Mouse (Mus musculus) liver, adult 2 months (tissue): ENCODE measurements around the gene Ifitm2.

ENCODE experiments used
- CTCF ChIP-seq: fragments of 200-500 bp; IDR thresholded peaks from 2 replicates; pipeline ENCODE4 v1.5.1; 2011; ENCODE audit warnings: low read depth, low read length, control low read depth
- POLR2A ChIP-seq: fragments of 200-500 bp; IDR thresholded peaks from 2 replicates; pipeline ENCODE4 v1.6.1; 2011; ENCODE audit warnings: low read length, control low read depth; ENCODE audit not compliant: insufficient read depth; ENCODE audit errors: extremely low read depth

GRCm38 (mm10) chr7:140943356-140943755 lies 12.4 kb downstream of the Ifitm2 start:
- no peak for TF ChIP-seq CTCF
- no peak for TF ChIP-seq POLR2A
